Mouse (Mus musculus): Measurements from ENCODE around the gene Pkig. TPM values are rescaled to one million over a fixed set of nuclear protein-coding genes. Genes with fewer than 3 reads are reported as not detected.
A peak's percentile ranks its signal among the peaks of the same experiment; 100 is the strongest.
"Not testable (repeated sequence)": the region's sequence is repeated elsewhere in the genome, so short reads cannot be mapped to it uniquely, and the experiment has no call there.

Gene Pkig
- polyA plus RNA-seq, 1 experiment from 2014 or later: 173 TPM

GRCm38 (mm10) chr2:163686886-163687285 lies 28.7 kb downstream of the Pkig start:
- no peaks in the 10 kb centered on the region for H3K27me3 ChIP-seq (ENCODE audit: control insufficient read depth, insufficient read depth, low read length)
- H3K27ac ChIP-seq (replicated peaks; ENCODE audit: low read depth, low read length): no peak overlapping the region
- no peak overlapping the region for H3K9ac ChIP-seq (replicated peaks; ENCODE audit: low read length)
- no peaks in the 10 kb centered on the region for H3K36me3 ChIP-seq (replicated peaks; ENCODE audit: control insufficient read depth, insufficient read depth, low read depth, low read length)
- no peak overlapping the region for H3K4me2 ChIP-seq (ENCODE audit: low read depth, low read length)
- DNase-seq (ENCODE audit: low spot score): no peak
- no peak for ATAC-seq (replicated peaks; ENCODE audit: insufficient number of reproducible peaks, low FRiP score, low TSS enrichment, low read depth)
- H3K4me3 ChIP-seq (ENCODE audit: low read depth, low read length): no peak overlapping the region
- 79% methylated on average over 3 of the region's 3 CpGs for WGBS
- no peaks in the 10 kb centered on the region for H3K4me1 ChIP-seq (ENCODE audit: control insufficient read depth, insufficient read depth, low read length)
- no peaks in the 10 kb centered on the region for H3K9me3 ChIP-seq (replicated peaks; ENCODE audit: control insufficient read depth, low read length)

- H3K4me2 ChIP-seq (ENCODE audit: low read depth, low read length); H3K4me3 ChIP-seq (ENCODE audit: low read depth, low read length); H3K27me3 ChIP-seq (ENCODE audit: control insufficient read depth, insufficient read depth, low read length); H3K4me1 ChIP-seq (ENCODE audit: control insufficient read depth, insufficient read depth, low read length); DNase-seq (ENCODE audit: low spot score); H3K36me3 ChIP-seq (replicated peaks; ENCODE audit: control insufficient read depth, insufficient read depth, low read depth, low read length); ATAC-seq (replicated peaks; ENCODE audit: insufficient number of reproducible peaks, low FRiP score, low TSS enrichment, low read depth); H3K27ac ChIP-seq (replicated peaks; ENCODE audit: low read depth, low read length); H3K9ac ChIP-seq (replicated peaks; ENCODE audit: low read length); H3K9me3 ChIP-seq (replicated peaks; ENCODE audit: control insufficient read depth, low read length): not testable (repeated sequence)
- 90% methylated on average over 1 of the region's 1 CpGs for WGBS
These were observed 30.2 kb downstream of the Pkig start for GRCm38 (mm10) chr2:163688377-163688776.

DNA sequence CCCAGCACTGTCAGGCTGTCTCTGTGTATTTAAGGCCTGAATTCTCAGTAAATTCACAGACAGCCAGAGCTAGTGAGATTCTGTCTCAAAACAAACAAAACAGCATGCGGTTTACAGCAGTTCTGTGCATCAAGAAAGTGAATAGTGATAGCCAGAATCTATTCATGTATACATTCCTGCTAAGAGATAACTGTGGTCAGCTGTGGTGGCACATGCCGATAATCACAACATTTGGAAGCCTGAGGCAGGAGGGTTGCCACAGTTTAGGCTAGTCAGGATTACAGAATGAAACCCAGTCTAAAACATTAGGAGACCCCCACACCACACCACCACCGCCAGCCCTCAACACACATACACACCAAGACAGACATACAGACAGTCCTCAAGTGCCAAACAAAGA lies 31.6 kb downstream of the Pkig start:
- Histone ChIP-seq H3K4me2 (ENCODE audit: low read depth, low read length) (no peak overlapping the region), H3K4me3 (ENCODE audit: low read depth, low read length) (no peak overlapping the region), H3K4me1 (ENCODE audit: control insufficient read depth, insufficient read depth, low read length) (no peaks in the 10 kb centered on the region), H3K27me3 (ENCODE audit: control insufficient read depth, insufficient read depth, low read length) (no peaks in the 10 kb centered on the region), H3K27ac (replicated peaks; ENCODE audit: low read depth, low read length) (no peak overlapping the region), H3K36me3 (replicated peaks; ENCODE audit: control insufficient read depth, insufficient read depth, low read depth, low read length) (no peaks in the 10 kb centered on the region), H3K9ac (replicated peaks; ENCODE audit: low read length) (no peak overlapping the region), H3K9me3 (replicated peaks; ENCODE audit: control insufficient read depth, low read length) (no peaks in the 10 kb centered on the region)
- ATAC-seq (replicated peaks; ENCODE audit: insufficient number of reproducible peaks, low FRiP score, low TSS enrichment, low read depth) (no peak), DNase-seq (ENCODE audit: low spot score) (no peak)
- WGBS: 88% methylated on average over 3 of the region's 3 CpGs

- Histone ChIP-seq H3K27ac (replicated peaks; ENCODE audit: low read depth, low read length) (no peak overlapping the region), H3K9ac (replicated peaks; ENCODE audit: low read length) (peak overlapping the region; percentile 14; the same call in 1 of the 2 replicates), H3K9me3 (replicated peaks; ENCODE audit: control insufficient read depth, low read length) (no peaks in the 10 kb centered on the region), H3K4me3 (ENCODE audit: low read depth, low read length) (no peak overlapping the region), H3K4me2 (ENCODE audit: low read depth, low read length) (no peak overlapping the region), H3K4me1 (ENCODE audit: control insufficient read depth, insufficient read depth, low read length) (no peaks in the 10 kb centered on the region), H3K36me3 (replicated peaks; ENCODE audit: control insufficient read depth, insufficient read depth, low read depth, low read length) (no peaks in the 10 kb centered on the region), H3K27me3 (ENCODE audit: control insufficient read depth, insufficient read depth, low read length) (no peaks in the 10 kb centered on the region)
- 59% methylated on average over 8 of the region's 8 CpGs for WGBS
- peak; percentile 58; the same call in 1 of the 2 replicates for ATAC-seq (replicated peaks; ENCODE audit: insufficient number of reproducible peaks, low FRiP score, low TSS enrichment, low read depth)
- DNase-seq (ENCODE audit: low spot score): no peak
These were observed 32.5 kb downstream of the Pkig start for GRCm38 (mm10) chr2:163690409-163691304.

GRCm38 (mm10) chr2:163691846-163692605 lies 33.8 kb downstream of the Pkig start:
- Histone ChIP-seq H3K4me3 (ENCODE audit: low read depth, low read length) (no peak overlapping the region), H3K4me1 (ENCODE audit: control insufficient read depth, insufficient read depth, low read length) (no peaks in the 10 kb centered on the region), H3K36me3 (replicated peaks; ENCODE audit: control insufficient read depth, insufficient read depth, low read depth, low read length) (no peaks in the 10 kb centered on the region), H3K9me3 (replicated peaks; ENCODE audit: control insufficient read depth, low read length) (no peaks in the 10 kb centered on the region), H3K4me2 (ENCODE audit: low read depth, low read length) (no peak overlapping the region), H3K27me3 (ENCODE audit: control insufficient read depth, insufficient read depth, low read length) (no peaks in the 10 kb centered on the region), H3K27ac (replicated peaks; ENCODE audit: low read depth, low read length) (no peak overlapping the region), H3K9ac (replicated peaks; ENCODE audit: low read length) (no peak overlapping the region)
- ATAC-seq (replicated peaks; ENCODE audit: insufficient number of reproducible peaks, low FRiP score, low TSS enrichment, low read depth) (no peak), DNase-seq (ENCODE audit: low spot score) (no peak)
- WGBS: 92% methylated on average over 6 of the region's 6 CpGs

- ATAC-seq (replicated peaks; ENCODE audit: insufficient number of reproducible peaks, low FRiP score, low TSS enrichment, low read depth) (no peak), DNase-seq (ENCODE audit: low spot score) (no peak)
- Histone ChIP-seq H3K4me1 (ENCODE audit: control insufficient read depth, insufficient read depth, low read length) (no peaks in the 10 kb centered on the region), H3K4me3 (ENCODE audit: low read depth, low read length) (no peak overlapping the region), H3K4me2 (ENCODE audit: low read depth, low read length) (no peak overlapping the region), H3K36me3 (replicated peaks; ENCODE audit: control insufficient read depth, insufficient read depth, low read depth, low read length) (no peaks in the 10 kb centered on the region), H3K9ac (replicated peaks; ENCODE audit: low read length) (no peak overlapping the region), H3K27me3 (ENCODE audit: control insufficient read depth, insufficient read depth, low read length) (no peaks in the 10 kb centered on the region), H3K27ac (replicated peaks; ENCODE audit: low read depth, low read length) (no peak overlapping the region), H3K9me3 (replicated peaks; ENCODE audit: control insufficient read depth, low read length) (no peaks in the 10 kb centered on the region)
- WGBS: 74% methylated on average over 3 of the region's 3 CpGs
These were observed 34.9 kb downstream of the Pkig start for GRCm38 (mm10) chr2:163692873-163693612.

DNA sequence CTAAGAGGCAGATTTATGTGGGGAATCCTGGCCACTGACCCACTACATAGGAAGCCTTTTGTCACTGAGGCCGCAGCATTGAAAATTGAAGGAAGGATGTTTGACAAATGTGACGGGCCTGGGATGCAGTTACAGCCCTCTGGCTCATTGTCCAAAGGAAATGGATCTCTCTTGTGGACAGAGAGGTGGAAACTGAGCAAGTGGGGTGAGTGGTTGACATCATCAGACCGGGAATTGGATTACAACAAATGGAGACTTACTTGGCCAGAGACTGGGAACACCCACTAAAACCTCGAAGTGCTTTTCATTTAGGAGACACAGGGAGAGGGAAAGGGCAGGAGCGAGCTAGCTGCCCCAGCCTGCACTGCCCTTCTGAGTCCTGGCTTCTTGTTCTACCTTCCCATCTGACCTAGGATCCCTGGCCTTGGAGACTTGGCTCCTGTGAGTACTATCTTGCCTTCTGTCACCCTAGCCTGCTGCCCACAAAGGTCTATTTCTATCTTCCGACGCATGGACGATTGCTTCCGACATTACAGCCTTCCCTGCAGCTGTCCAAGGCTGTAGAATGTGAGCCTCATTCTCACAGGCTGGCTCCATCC lies 35.6 kb downstream of the Pkig start:
- H3K4me3 ChIP-seq (ENCODE audit: low read depth, low read length): no peak overlapping the region
- WGBS: 64% methylated on average over 9 of the region's 9 CpGs
- no peaks in the 10 kb centered on the region for H3K4me1 ChIP-seq (ENCODE audit: control insufficient read depth, insufficient read depth, low read length)
- no peak overlapping the region for H3K4me2 ChIP-seq (ENCODE audit: low read depth, low read length)
- ATAC-seq (replicated peaks; ENCODE audit: insufficient number of reproducible peaks, low FRiP score, low TSS enrichment, low read depth) (no peak), DNase-seq (ENCODE audit: low spot score) (no peak)
- H3K9ac ChIP-seq (replicated peaks; ENCODE audit: low read length): no peak overlapping the region
- H3K9me3 ChIP-seq (replicated peaks; ENCODE audit: control insufficient read depth, low read length): no peaks in the 10 kb centered on the region
- no peaks in the 10 kb centered on the region for H3K36me3 ChIP-seq (replicated peaks; ENCODE audit: control insufficient read depth, insufficient read depth, low read depth, low read length)
- no peaks in the 10 kb centered on the region for H3K27me3 ChIP-seq (ENCODE audit: control insufficient read depth, insufficient read depth, low read length)
- 0 out of 2 replicates have a peak overlapping the region, but pooled peaks have one; percentile 28 for H3K27ac ChIP-seq (replicated peaks; ENCODE audit: low read depth, low read length)

All from embryonic facial prominence, embryonic 11.5 days (tissue).